Mouse (Mus musculus) heart, adult 2 months (tissue): Measurements from ENCODE around the gene Birc5. TPM values are rescaled to one million over a fixed set of nuclear protein-coding genes. Genes with fewer than 3 reads are reported as not detected.

ENCODE experiments used
- DNase-seq, 2 experiments: peaks; one replicate each; pipeline ENCODE4 v3.0.0; 2021
- H3K27ac ChIP-seq: fragments of 200-600 bp; 2 replicates; pipeline ENCODE4 v1.8.1; 2022
- H3K27me3 ChIP-seq: fragments of 200-500 bp; 2 replicates; pipeline ENCODE4 v1.6.1; 2012; ENCODE audit warnings: mild to moderate bottlenecking, low read length, inconsistent platforms, mixed read lengths; ENCODE audit not compliant: control insufficient read depth, insufficient read depth
- H3K36me3 ChIP-seq: fragments of 200-500 bp; 2 replicates; pipeline ENCODE4 v1.6.1; 2012; ENCODE audit warnings: low read length, inconsistent platforms; ENCODE audit not compliant: control insufficient read depth, insufficient read depth
- H3K4me1 ChIP-seq: fragments of 200-500 bp; 2 replicates; pipeline ENCODE4 v1.6.1; 2011; ENCODE audit warnings: low read length; ENCODE audit not compliant: control insufficient read depth, insufficient read depth
- H3K4me3 ChIP-seq: fragments of 200-600 bp; 2 replicates; pipeline ENCODE4 v1.8.1; 2022
- H3K79me2 ChIP-seq: fragments of 200-500 bp; replicated peaks from 2 replicates; pipeline ENCODE4 v1.6.1; 2012; ENCODE audit warnings: mild to moderate bottlenecking, inconsistent platforms, low read length, moderate library complexity, mixed read lengths; ENCODE audit not compliant: control insufficient read depth, insufficient read depth
- H3K9ac ChIP-seq: fragments of 200-500 bp; 2 replicates; pipeline ENCODE4 v1.6.1; 2012; ENCODE audit warnings: low read depth, mild to moderate bottlenecking, control low read depth, inconsistent platforms, low read length, mixed read lengths
- CTCF ChIP-seq: fragments of 200-600 bp; IDR thresholded peaks from 2 replicates; pipeline ENCODE4 v1.8.1; 2022; ENCODE audit warnings: antibody characterized with exemption, mild to moderate bottlenecking, moderate library complexity
- EP300 ChIP-seq: fragments of 200-500 bp; IDR thresholded peaks from 2 replicates; pipeline ENCODE4 v1.6.1; 2011; ENCODE audit warnings: low read depth, low read length, control low read depth; ENCODE audit not compliant: insufficient read depth
- POLR2A ChIP-seq: fragments of 200-500 bp; IDR thresholded peaks from 2 replicates; pipeline ENCODE4 v1.6.1; 2011; ENCODE audit warnings: mild to moderate bottlenecking, low read depth, low read length, control low read depth; ENCODE audit not compliant: insufficient read depth
- WGBS: fragments of 180-500 bp; shearing (Covaris S2); methylation state at CpG from one replicate; pipeline ENCODE4 v1.1.7; 2018; 5-methylcytosine and 5-hydroxymethylcytosine counted together
- intact Hi-C: fragments of 180-260 bp; cut with DNase I; formaldehyde crosslinking; loops from one replicate; pipeline ENCODE4 v1.15.1; 2025
- polyA plus RNA-seq: library from polyadenylated mRNA; depleted of rRNA; stranded (reverse); fragments of >200 nt; gene quantifications from 2 replicates; pipeline ENCODE4 v1.2.3, GENCODE M21; 2012
- total RNA-seq, 2 experiments: library from RNA; stranded (reverse); gene quantifications; 2 replicates each; pipeline ENCODE4 v1.2.3; 2021

Birc5 gene
- total and polyA plus RNA-seq, 3 experiments: 0.18 to 0.80 (median 0.35) TPM

DNA sequence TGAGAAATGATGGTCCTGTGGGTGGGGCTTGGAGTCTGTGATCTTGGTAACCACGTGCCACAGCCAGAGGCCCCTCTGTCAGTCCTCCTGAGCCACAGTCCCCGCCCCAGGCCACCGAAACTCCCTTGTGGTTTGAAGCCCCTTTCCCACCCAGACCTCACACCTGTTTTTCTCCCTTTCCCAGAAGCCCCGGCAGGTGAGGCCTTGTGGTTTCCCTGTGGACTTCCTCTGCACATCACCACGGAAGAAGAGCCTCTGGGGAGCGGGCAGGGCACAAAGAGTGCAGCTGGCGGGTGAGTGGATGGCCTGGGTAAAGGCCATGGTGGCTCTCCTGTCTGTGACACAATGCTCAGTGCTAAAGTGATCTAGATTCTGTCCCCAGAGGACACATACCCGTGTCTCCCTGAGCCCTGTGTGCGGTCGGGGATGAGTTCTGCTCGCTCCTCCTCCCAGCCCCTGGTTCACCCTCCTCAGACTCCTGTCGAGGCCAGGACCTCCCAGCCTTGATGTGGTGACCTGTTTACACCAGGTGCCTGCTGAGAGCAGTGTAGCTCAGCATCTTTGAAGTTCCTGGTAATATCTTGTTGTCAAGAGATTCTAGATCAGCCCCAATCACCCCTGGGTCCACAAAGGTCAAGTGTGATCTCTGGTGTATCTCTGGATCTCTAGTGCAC, 23.0 kb downstream of the Birc5 start:
- no peak overlapping the region for H3K27ac ChIP-seq
- no peak for TF ChIP-seq CTCF
- TF ChIP-seq EP300: no peak
- no peak for TF ChIP-seq POLR2A
- H3K4me3 ChIP-seq: no peak overlapping the region

DNA sequence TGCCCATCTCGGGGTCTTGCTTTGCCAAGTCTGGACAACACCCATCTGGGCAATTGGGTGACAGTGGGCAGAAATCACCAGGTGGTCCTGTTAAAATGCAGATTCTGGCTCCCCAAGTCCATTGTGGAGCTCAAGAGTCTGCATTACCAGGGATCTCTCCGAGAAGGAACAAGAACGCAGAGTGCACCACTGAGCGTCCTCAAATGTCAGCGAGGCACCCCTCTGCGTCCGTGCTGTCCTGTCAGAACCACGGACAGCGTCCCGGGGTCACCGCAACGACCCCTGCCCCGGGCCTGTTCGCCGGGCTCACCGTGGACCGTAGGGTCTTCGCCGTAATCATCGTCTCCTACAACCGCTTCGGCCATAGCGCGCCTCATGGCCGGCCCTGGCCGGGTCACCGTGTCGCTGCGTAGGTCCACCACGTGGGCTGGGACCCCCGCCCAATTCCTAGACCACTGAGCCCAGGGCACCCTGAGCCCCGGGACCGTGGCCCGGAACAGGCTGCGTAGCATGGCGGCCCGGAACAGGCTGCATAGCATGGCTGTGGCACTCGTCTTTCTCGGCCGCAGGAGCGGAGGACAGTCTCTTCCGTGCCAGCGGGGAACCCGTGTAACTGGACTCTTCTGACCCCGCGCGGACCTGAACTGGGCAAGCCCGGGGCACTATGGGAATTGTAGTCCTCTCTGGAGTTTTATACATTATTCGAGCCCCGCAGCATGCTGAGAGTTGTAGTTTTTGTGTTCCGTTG, 24.0 kb downstream of the Birc5 start, which contains the start of gene Tha1:
Tha1 (minus strand) TSS at position 621 of the 748 bp plus-strand sequence.
- H3K27ac ChIP-seq: peak within 1 kb of the TSS; percentile 85
- H3K36me3 ChIP-seq: no peaks in the 10 kb centered on the region
- DNase-seq: peak; percentile 81 to 85
- no peaks in the 10 kb centered on the region for H3K79me2 ChIP-seq
- intact Hi-C loops: loop anchor here (5.0 kb wide), 2 partner anchors 99 to 349 kb away; partner anchors contain the start of gene Socs3
- H3K27me3 ChIP-seq: no peaks in the 10 kb centered on the region
- WGBS: 3% methylated on average over 51 of the region's 51 CpGs
- H3K4me3 ChIP-seq: peak within 1 kb of the TSS; percentile 65
- peak; percentile 75 for TF ChIP-seq POLR2A
- TF ChIP-seq EP300: no peak
- peak; percentile 5; the same call in 1 of the 2 replicates for TF ChIP-seq CTCF
- H3K9ac ChIP-seq: peak within 1 kb of the TSS; percentile 88
- H3K4me1 ChIP-seq: peaks cover 5% of the 10 kb centered on the region

More for the DNA sequence above, 23.0 kb downstream of the Birc5 start:
- Histone ChIP-seq H3K4me1 (peaks cover 3% of the 10 kb centered on the region), H3K9ac (no peak overlapping the region), H3K79me2 (no peaks in the 10 kb centered on the region), H3K36me3 (no peaks in the 10 kb centered on the region), H3K27me3 (no peaks in the 10 kb centered on the region)
- intact Hi-C loops: loop anchor here (2.0 to 5.0 kb wide), 3 partner anchors 41 to 350 kb away; partner anchors contain the start of gene Socs3
- WGBS: 70% methylated on average over 12 of the region's 12 CpGs
- DNase-seq: peak in 1 of 2 experiments; percentile 47

DNA sequence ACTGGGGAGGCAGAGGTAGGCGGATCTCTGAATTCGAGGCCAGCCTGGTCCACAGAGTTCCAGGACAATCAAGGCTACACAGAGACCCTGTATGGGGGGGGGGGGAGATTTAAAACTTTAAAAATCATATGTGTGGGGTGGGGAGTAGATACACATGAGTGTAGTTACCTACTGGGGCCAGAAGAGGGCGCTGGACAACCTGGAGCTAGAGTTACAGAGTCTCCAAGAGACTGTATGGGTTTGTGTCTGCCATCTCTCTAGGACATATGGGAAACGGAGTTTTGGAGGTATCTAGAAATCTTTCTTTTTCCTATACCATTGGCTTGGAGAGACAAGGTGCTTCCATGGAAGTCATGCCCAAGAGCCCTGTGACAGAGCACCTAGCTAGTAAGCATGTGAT, 25.4 kb downstream of the Birc5 start:
- Histone ChIP-seq H3K4me1 (peaks cover 5% of the 10 kb centered on the region), H3K4me3 (no peak overlapping the region), H3K9ac (no peak overlapping the region), H3K36me3 (no peaks in the 10 kb centered on the region), H3K27ac (no peak overlapping the region), H3K27me3 (no peaks in the 10 kb centered on the region), H3K79me2 (no peaks in the 10 kb centered on the region)
- DNase-seq: no peak
- WGBS: 73% methylated on average over 4 of the region's 4 CpGs
- intact Hi-C loops: loop anchor here (5.0 kb wide), 2 partner anchors 98 to 348 kb away; partner anchors contain the start of gene Socs3
- TF ChIP-seq EP300 (no peak), CTCF (peak; percentile 48)

DNA sequence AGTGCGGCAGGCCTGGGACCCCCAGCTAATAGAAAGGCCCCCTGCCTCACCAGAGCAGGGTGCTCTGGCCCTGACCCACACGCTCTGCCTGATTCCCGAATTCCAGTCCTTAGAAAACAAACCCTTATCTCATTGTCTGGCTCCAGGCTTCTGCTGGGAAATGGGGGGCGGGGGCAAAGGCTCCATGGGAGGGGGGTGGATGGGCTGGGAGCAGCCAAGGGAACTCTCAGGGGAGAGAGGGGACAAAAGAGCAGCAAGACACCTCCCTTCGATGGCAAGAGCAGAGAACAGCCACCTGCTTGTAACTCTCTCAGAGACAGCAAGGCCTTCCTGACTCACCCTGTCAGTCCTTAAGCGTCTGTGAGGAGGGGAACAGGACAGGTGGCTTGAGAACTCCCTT, 26.6 kb downstream of the Birc5 start:
- Histone ChIP-seq H3K27me3 (no peaks in the 10 kb centered on the region), H3K4me3 (no peak overlapping the region), H3K4me1 (peaks cover 7% of the 10 kb centered on the region), H3K79me2 (no peaks in the 10 kb centered on the region), H3K36me3 (no peaks in the 10 kb centered on the region), H3K27ac (no peak overlapping the region), H3K9ac (no peak overlapping the region)
- DNase-seq: no peak
- TF ChIP-seq CTCF: no peak
- no peak for TF ChIP-seq EP300
- TF ChIP-seq POLR2A: no peak
- 26% methylated on average over 6 of the region's 6 CpGs for WGBS
- intact Hi-C loops: no loop called here

DNA sequence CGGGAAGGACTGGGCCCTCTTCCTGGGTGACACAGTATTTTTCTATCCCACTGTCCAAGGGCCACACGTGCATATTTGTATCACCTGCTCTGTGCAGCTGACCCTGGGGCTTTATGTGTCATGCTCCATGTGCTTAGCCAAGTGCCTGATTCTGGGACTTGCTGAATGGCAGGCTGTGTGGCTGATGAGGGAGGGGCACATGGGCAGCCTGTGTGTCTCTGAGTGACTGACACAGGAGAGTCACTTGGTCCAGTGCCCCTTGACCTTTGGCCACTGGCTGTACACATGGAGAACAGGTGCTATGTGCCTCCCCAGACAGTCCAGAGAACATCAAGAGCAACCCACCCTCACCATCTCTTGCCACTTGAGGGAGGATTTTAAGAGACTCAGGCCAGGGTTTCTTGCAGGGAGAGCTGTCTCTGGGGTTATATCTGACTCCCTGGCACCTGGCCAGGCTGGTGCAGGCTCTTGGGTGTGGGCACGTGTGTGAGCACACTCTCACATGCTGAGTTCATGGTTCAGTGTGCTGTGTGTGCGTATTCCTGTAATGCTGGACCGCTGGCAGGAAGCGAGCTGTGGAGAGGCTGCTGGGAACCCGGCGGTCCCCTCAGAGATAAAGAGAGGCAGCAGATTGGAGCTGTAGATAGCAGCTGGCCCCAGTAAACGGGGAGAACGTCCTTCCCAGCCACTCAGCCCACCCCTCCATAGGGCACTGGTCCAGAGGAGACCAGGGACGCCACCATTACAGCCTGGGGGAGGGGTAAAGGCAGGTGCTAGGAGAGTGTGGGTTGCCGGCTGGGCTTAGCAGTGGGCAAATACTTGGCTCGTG, 29.1 kb downstream of the Birc5 start:
- no peak overlapping the region for H3K27ac ChIP-seq
- WGBS: 14% methylated on average over 13 of the region's 13 CpGs
- H3K36me3 ChIP-seq: no peaks in the 10 kb centered on the region
- no peaks in the 10 kb centered on the region for H3K79me2 ChIP-seq
- peak; percentile 23 to 60 for DNase-seq
- TF ChIP-seq POLR2A: no peak
- TF ChIP-seq EP300: no peak
- TF ChIP-seq CTCF: no peak
- H3K4me3 ChIP-seq: no peak overlapping the region
- peaks cover 12% of the 10 kb centered on the region for H3K4me1 ChIP-seq
- H3K27me3 ChIP-seq: no peaks in the 10 kb centered on the region
- intact Hi-C loops: no loop called here
- peak overlapping the region; percentile 23 for H3K9ac ChIP-seq

DNA sequence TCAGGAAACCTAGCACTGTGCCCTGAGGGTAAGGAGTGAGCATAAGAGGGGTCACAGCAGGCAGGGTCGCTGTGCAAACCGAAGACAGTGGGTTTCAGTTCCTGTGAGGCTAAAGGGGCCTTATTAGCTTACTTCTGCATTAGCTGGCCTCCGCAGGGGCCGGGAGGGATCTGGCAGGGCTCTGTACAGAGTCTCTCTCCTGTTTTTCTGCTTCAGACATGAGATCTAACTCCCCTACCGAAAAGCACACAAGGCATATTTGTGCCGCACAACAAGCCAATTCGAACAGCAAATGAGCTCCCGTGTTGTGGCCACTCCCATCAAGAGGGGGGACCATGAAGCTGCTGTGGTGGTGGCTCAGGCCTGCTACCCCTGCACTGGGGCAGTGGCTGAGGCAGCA, 29.8 kb downstream of the Birc5 start:
- no peak overlapping the region for H3K4me3 ChIP-seq
- intact Hi-C loops: no loop called here
- TF ChIP-seq EP300 (no peak), CTCF (no peak), POLR2A (no peak)

More for the DNA sequence above, 29.8 kb downstream of the Birc5 start:
- H3K27me3 ChIP-seq: no peaks in the 10 kb centered on the region
- no peaks in the 10 kb centered on the region for H3K36me3 ChIP-seq
- 56% methylated on average over 8 of the region's 8 CpGs for WGBS
- peaks cover 11% of the 10 kb centered on the region for H3K4me1 ChIP-seq
- no peak overlapping the region for H3K9ac ChIP-seq
- no peaks in the 10 kb centered on the region for H3K79me2 ChIP-seq
- H3K27ac ChIP-seq: no peak overlapping the region
- DNase-seq: no peak
